Mouse (Mus musculus) left cerebral cortex, postnatal 25 days (tissue): ENCODE measurements around the gene Nphs1. TPM values are rescaled to one million over a fixed set of nuclear protein-coding genes. Genes with fewer than 3 reads are reported as not detected.
"Not testable (repeated sequence)": the region's sequence is repeated elsewhere in the genome, so short reads cannot be mapped to it uniquely, and the experiment has no call there.

Experiments used
- DNase-seq, 2 experiments: peaks; one replicate each; pipeline ENCODE4 v3.0.0; 2022; ENCODE audit warnings: low spot score in 2 of 2, mixed read lengths in 1 of 2
- intact Hi-C: fragments of 180-260 bp; cut with DNase I; formaldehyde crosslinking; loops from one replicate; pipeline ENCODE4 v1.15.1; 2025
- total RNA-seq, 2 experiments: library from RNA; stranded (reverse); gene quantifications; 2 replicates each; pipeline ENCODE4 v1.2.3; 2021

Gene Nphs1
- total RNA-seq, 2 experiments from 2014 or later, result 0.78 to 1.5 TPM

GRCm38 (mm10) chr7:30436879-30437278, 21.2 kb upstream of the Nphs1 start:
- intact Hi-C loops, result no loop called here
- DNase-seq, result no peak

DNA sequence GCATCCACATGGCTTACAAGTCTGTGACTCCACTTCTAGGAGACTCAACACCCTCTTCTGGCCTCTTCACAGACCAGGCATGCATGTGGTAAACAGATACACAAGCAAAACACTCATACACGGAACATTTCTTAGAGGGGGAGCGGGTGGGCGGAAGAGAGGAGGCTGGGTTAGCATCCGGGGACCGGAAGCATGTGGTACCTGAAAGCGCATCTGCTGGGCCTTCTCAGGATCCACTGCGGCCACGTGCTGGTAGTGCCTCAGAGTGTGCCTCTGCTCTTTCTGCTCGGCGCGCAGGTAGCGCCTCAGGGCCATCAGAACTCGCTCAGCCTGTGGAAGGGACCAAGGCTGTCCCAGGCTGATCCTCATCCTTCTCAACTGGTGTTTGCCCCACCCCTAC, 18.4 kb upstream of the Nphs1 start:
- DNase-seq, result no peak
- intact Hi-C loops, result loop anchor here (1.0 to 5.0 kb wide), 2 partner anchors 28 to 53 kb away; partner anchors contain the start of gene Prodh2

DNA sequence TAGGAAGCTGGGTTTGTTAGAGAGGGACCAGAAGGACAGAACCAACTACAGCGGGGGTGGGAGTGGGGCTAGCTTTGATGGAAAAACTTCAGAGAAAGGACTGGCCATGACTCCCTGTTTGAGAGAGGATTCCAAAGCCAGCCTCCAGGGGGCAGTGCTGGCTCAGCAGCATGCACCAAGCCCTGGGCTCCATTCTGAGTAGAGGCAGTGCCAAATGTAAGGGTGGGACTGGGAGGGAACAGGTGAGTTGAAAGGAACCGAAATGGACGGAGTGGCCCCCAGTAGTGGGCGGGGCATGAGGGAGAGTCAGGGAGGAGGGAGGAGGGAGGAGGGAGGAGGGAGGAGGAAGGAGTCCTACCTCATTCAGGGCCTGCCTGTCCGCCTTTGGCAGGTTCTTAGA, 17.4 kb upstream of the Nphs1 start:
- intact Hi-C loops, result loop anchor here (5.0 kb wide), 1 partner anchor 52 kb away; the partner anchor contains the start of gene Prodh2
- DNase-seq, result peak; percentile 59 to 71

- intact Hi-C loops, result loop anchor here (2.0 to 5.0 kb wide), 2 partner anchors 49 to 115 kb away; partner anchors contain the start of genes Lin37 and Prodh2
- no peak for DNase-seq
These were observed 14.4 kb upstream of the Nphs1 start for GRCm38 (mm10) chr7:30443696-30444095.

- intact Hi-C loops, result loop anchor here (2.0 to 5.0 kb wide), 2 partner anchors 48 to 114 kb away; partner anchors contain the start of genes Lin37 and Prodh2
These were observed 13.8 kb upstream of the Nphs1 start for GRCm38 (mm10) chr7:30444154-30444970.

DNA sequence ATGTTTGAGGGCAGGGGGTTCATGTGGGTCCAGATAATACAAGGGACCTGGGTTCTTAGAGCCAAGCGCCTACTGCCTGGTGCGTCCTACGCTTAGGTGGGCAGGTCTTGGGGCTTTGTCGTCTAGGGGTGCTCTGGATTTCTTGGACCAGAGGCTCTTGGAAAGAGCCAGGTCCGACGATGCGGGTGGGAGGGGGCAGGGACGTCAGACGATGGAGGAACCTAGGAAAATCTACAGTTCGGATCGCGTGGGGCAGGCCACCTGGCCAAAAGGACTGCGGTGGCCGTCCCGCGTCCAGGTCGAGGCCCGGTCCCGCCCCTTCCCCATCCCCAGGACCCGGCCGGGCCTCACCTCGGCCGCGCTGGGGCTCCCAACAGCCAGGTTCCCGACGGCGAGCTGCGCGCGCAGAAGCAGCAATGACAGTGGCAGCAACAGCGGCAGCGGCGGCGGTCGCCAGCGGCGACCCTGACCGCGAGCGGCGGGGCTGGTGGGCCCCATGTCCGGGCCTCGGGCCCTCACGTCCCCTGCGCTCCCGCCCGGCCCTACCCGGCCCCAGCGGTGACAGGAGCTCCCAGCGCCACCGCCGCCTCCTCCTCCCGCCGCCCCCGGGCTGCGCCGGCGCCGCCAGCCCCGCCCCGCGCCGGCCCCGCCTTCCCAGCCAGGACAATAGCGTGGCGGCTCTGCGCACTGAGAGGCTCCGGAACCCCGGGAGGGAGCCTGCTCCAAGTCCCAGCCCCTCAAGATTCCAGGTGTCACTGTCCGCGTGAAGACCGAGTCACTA, 13.0 kb upstream of the Nphs1 start, which contains the start of gene Aplp1:
Gene Aplp1, minus strand, starts transcription at position 565 of the 781 bp plus-strand sequence.
- intact Hi-C loops, result loop anchor here (2.0 to 5.0 kb wide), 2 partner anchors 47 to 114 kb away; partner anchors contain the start of genes Lin37 and Prodh2
- DNase-seq, result peak; percentile 85 to 87

More at GRCm38 (mm10) chr7:30444154-30444970, 13.8 kb upstream of the Nphs1 start:
- DNase-seq, result peak; percentile 73 to 85

DNA sequence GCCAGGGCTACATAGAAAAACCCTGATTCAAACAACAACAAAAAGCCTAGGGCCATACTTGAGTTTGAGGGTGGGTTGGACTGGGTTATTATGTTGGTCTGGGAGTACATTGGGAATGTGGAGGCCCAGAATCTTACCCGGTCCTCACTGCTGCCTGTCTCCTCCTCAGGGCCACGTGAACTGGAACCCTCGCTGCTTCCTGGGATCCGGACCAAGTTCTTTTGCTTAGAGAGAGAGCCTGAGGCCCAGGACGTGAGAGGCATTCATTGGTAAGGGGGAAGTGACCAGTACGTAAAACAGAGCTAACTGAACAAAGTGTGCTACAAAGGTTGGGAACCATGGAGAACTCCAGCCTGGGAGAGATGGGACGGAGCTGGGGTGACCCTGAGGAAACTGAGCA, 7.9 kb upstream of the Nphs1 start:
- DNase-seq, result no peak
- intact Hi-C loops, result no loop called here

- no peak for DNase-seq
- intact Hi-C loops, result no loop called here
These were observed 4.8 kb upstream of the Nphs1 start for GRCm38 (mm10) chr7:30453327-30453726.

DNA sequence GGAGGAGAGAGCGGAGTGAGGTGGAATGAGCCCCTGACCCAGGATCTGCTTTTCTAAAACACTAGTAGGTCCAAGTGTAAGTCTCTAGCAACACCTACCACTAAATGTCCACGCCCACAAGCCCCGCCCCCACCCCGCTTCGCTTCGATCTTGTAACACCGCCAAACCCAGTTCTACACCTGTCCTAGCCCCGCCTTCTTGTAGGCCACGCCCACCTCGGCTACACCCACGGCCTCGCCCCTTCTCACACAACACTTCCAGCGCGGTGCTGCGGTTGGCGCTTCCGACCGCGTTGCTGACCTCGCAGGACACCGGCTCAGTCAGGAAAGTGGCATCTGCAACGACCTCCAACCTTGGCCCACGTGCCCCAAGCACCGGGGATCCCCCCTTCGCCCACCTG, 4.3 kb upstream of the Nphs1 start:
- no peak for DNase-seq
- intact Hi-C loops, result no loop called here

GRCm38 (mm10) chr7:30454259-30454658, 3.9 kb upstream of the Nphs1 start:
- DNase-seq, result no peak
- intact Hi-C loops, result no loop called here

- intact Hi-C loops, result no loop called here
- no peak for DNase-seq
These were observed 1.6 kb upstream of the Nphs1 start for GRCm38 (mm10) chr7:30456487-30456886.

- DNase-seq, result no peak
- intact Hi-C loops, result no loop called here
These were observed 1.0 kb upstream of the Nphs1 start for GRCm38 (mm10) chr7:30456911-30457628.

DNA sequence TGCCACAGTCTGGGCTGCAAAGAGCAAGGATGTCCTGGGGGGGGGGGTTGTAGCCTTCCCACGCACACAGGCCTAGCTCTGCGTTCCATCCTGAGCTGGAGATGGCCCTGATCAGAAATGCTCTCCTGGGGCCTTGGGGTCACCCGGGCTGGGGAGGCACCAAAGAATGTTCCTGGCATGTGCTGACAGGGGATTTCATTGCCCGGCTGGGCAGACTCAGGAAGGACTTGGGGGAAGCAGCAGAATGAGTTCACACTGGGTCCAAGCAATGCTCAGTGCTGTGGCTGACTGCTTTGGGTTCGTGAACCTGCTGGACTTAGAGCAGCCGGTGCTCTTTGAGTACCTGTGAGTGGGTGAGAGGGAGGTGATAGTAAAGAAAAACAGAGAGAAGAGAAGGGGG, 1.4 kb downstream of the Nphs1 start:
- DNase-seq, result no peak
- intact Hi-C loops, result no loop called here

- intact Hi-C loops, result no loop called here
- no peak for DNase-seq
These were observed 5.5 kb downstream of the Nphs1 start for GRCm38 (mm10) chr7:30463568-30463967.

DNA sequence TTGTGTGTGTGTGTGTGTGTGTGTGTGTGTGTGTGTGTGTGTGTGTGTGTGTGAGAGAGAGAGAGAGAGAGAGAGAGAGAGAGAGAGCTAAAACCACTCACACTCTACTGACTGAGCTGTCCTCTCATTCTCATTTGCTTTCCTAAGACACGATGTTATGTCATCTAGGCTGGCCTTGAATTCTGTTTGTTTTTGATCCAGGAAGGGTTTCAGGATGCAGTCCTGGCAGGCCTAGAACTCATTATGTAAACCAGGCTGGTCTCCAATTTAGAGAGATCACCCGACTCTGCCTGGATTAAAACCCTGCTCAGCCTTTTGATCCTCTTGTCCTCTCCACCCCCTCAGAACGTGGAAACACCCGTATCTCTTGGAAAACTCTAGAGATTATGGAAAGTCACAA, 5.9 kb downstream of the Nphs1 start:
- intact Hi-C loops, result no loop called here
- no peak for DNase-seq

- no peak for DNase-seq
- intact Hi-C loops, result no loop called here
These were observed 6.7 kb downstream of the Nphs1 start for GRCm38 (mm10) chr7:30464816-30465300.

GRCm38 (mm10) chr7:30472411-30472810, 14.3 kb downstream of the Nphs1 start:
- intact Hi-C loops, result no loop called here
- DNase-seq, result no peak

DNA sequence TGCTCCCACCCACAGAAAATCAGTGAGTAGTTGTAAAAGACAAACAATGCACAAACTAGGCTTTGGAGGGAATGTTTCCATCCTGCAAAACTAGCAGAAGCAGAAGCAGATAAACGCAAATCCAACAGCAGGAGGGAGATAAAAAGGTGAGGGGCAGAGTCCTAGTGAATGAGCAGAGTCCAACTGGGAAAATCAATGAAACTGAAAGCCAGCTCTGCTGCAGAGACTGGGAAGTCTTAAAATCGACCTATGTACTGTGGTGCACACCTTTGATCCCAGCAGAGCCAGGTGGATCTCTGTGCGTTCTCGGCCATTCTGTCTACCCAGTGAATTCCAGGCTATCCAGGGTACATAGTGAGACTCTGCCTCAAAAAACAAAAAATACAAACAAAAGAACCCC, 16.9 kb downstream of the Nphs1 start:
- no peak for DNase-seq
- intact Hi-C loops, result no loop called here

- DNase-seq, intact Hi-C loops: not testable (repeated sequence)
These were observed 18.0 kb downstream of the Nphs1 start for GRCm38 (mm10) chr7:30476136-30476535.
